Comparison of ENCODE assay signal across 24 mouse cellular contexts in the genomic region with DNA sequence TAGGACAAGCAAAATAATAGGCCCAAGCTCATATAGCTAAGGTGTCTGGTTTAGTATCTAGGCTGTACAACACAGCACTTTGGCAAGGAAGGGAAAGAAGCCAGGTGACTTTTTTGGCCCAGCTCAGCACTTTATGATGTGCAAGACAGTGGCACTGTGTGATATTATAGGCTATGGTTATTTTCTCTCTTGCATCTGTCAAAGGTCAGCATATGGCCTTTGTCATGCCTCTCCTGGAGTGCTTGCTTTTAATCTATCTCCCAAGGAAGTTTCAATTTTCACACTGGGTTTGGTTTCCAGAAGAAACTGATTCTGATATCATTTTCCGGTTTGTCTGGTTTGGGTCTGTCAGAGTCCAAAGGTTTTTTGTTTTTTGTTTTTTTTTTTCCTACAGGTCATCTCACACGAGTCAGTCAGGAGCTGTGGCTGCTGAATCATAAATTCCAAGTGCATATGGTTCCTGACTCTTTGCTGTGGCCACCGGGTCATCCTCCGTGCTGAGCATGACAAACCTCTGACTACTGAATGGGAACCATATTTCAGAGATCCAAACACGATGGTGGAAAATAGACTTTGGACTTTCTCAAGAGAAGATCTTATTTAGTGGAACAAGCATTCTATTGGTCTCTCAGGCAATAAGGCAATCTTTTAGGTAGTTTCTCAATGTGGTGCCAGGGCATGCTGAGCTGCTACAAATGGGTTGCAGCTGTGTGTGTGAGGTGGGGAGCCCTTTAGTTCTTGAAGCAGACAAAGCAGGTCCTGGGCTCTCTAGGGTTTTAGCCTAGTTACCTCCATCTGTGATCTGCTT.
DNase-seq lines count a peak whose midpoint lies in the region; ATAC-seq and TF ChIP-seq lines count a peak whose summit lies in the region.
"Had no signal": no experiment of that assay in that cellular context is flagged by ENCODE, and none has a peak within 500 bp of the region (broad histone marks: within the 10 kb centered on the region; RNA-seq: fewer than 3 reads in every experiment).

No protein-coding gene starts in this region.

- no peak for ATAC-seq in embryonic facial prominence, embryonic 11.5 days (replicated peaks; ENCODE audit: insufficient number of reproducible peaks, low FRiP score, low TSS enrichment, low read depth)
- peak; percentile 92 for ATAC-seq in intestine, postnatal 0 days
- no peak for ATAC-seq in megakaryocyte-erythroid progenitor cell, adult 5-6 weeks (replicated peaks; ENCODE audit: low FRiP score, low TSS enrichment, poor library complexity, severe bottlenecking)
- ATAC-seq in forebrain, postnatal 0 days, result no peak
- ATAC-seq: forebrain, embryonic 15.5 days had no signal

- H3K27me3 ChIP-seq in C2C12 (ENCODE audit: control insufficient read depth, insufficient read depth, insufficient read length), result no peaks in the 10 kb centered on the region
- H3K27me3 ChIP-seq in embryonic facial prominence, embryonic 11.5 days (ENCODE audit: control insufficient read depth, insufficient read depth, low read length), result no peaks in the 10 kb centered on the region
- no peaks in the 10 kb centered on the region for H3K27me3 ChIP-seq in intestine, postnatal 0 days (replicated peaks; ENCODE audit: control insufficient read depth, insufficient read depth, low read length)
- no peaks in the 10 kb centered on the region for H3K27me3 ChIP-seq in forebrain, postnatal 0 days (ENCODE audit: insufficient read depth, low read length)
- H3K27me3 ChIP-seq: forebrain, embryonic 15.5 days; heart, embryonic 15.5 days; limb, embryonic 12.5 days; liver, embryonic 13.5 days; neural tube, embryonic 13.5 days had no signal

- no peak overlapping the region for H3K4me3 ChIP-seq in C2C12 (ENCODE audit: insufficient read depth, poor library complexity, severe bottlenecking)
- no peak overlapping the region for H3K4me3 ChIP-seq in embryonic facial prominence, embryonic 11.5 days (ENCODE audit: low read depth, low read length)
- no peak overlapping the region for H3K4me3 ChIP-seq in intestine, postnatal 0 days (ENCODE audit: low read depth, low read length)
- no peak overlapping the region for H3K4me3 ChIP-seq in forebrain, postnatal 0 days (ENCODE audit: low read depth, low read length)
- H3K4me3 ChIP-seq: forebrain, embryonic 15.5 days; heart, embryonic 15.5 days; hindbrain, embryonic 10.5 days; layer of hippocampus, adult 2 months; limb, embryonic 12.5 days; liver, embryonic 13.5 days; neural tube, embryonic 13.5 days had no signal

- TF ChIP-seq CTCF in C2C12 (IDR thresholded peaks at IDR 0.05; ENCODE audit: control insufficient read depth, insufficient read depth, insufficient read length), result no peak
- no peak for TF ChIP-seq CTCF in intestine, postnatal 0 days (IDR thresholded peaks at IDR 0.05; ENCODE audit: low read depth)
- TF ChIP-seq CTCF in forebrain, postnatal 0 days (IDR thresholded peaks at IDR 0.05; ENCODE audit: low read depth), result no peak

- H3K36me3 ChIP-seq in C2C12 (ENCODE audit: control insufficient read depth, insufficient read depth), result no peaks in the 10 kb centered on the region
- no peaks in the 10 kb centered on the region for H3K36me3 ChIP-seq in embryonic facial prominence, embryonic 11.5 days (replicated peaks; ENCODE audit: control insufficient read depth, insufficient read depth, low read depth, low read length)
- H3K36me3 ChIP-seq in intestine, postnatal 0 days (ENCODE audit: control insufficient read depth, insufficient read depth), result no peaks in the 10 kb centered on the region
- no peaks in the 10 kb centered on the region for H3K36me3 ChIP-seq in forebrain, postnatal 0 days (ENCODE audit: insufficient read depth)
- H3K36me3 ChIP-seq: forebrain, embryonic 15.5 days; heart, embryonic 15.5 days; hindbrain, embryonic 10.5 days; limb, embryonic 12.5 days; liver, embryonic 13.5 days; neural tube, embryonic 13.5 days had no signal

- peak; percentile 18 for DNase-seq in embryo, embryonic 10 days (ENCODE audit: low spot score)
- DNase-seq in embryo, embryonic 9.5 days (ENCODE audit: extremely low spot score), result no peak
- peak; percentile 46 for DNase-seq in embryonic facial prominence, embryonic 11.5 days (ENCODE audit: low spot score)
- no peak for DNase-seq in forebrain, postnatal 0 days
- no peak for DNase-seq in kidney, adult 8-10 months
- DNase-seq: adrenal gland, postnatal 14 days; cerebellum, adult 2 months; cerebellum, postnatal 36 days; gastrocnemius, postnatal 25 days; kidney, postnatal 25 days; liver, embryonic 13.5 days; lung, embryonic 14.5 days; midbrain, embryonic 14.5 days; right cerebral cortex, postnatal 4 days; thymus, postnatal 25 days had no signal

- no peaks in the 10 kb centered on the region for H3K9me3 ChIP-seq in embryonic facial prominence, embryonic 11.5 days (replicated peaks; ENCODE audit: control insufficient read depth, low read length)
- no peaks in the 10 kb centered on the region for H3K9me3 ChIP-seq in intestine, postnatal 0 days (ENCODE audit: control insufficient read depth)
- H3K9me3 ChIP-seq in forebrain, postnatal 0 days (ENCODE audit: low read length), result no peaks in the 10 kb centered on the region
- H3K9me3 ChIP-seq: forebrain, embryonic 15.5 days; heart, embryonic 15.5 days; hindbrain, embryonic 10.5 days; limb, embryonic 12.5 days; liver, embryonic 13.5 days; neural tube, embryonic 13.5 days had no signal

- 37% methylated on average over 5 of the region's 5 CpGs for WGBS in embryonic facial prominence, embryonic 11.5 days
- 39% methylated on average over 5 of the region's 5 CpGs for WGBS in intestine, postnatal 0 days
- 74% methylated on average over 5 of the region's 5 CpGs for WGBS in forebrain, postnatal 0 days

- H3K79me2 ChIP-seq in C2C12 (ENCODE audit: control insufficient read depth, insufficient read depth), result no peaks in the 10 kb centered on the region

- no peak overlapping the region for H3ac ChIP-seq in C2C12 (ENCODE audit: control insufficient read depth, insufficient read length, low read depth)

- no peak overlapping the region for H3K9ac ChIP-seq in embryonic facial prominence, embryonic 11.5 days (replicated peaks; ENCODE audit: low read length)
- H3K9ac ChIP-seq in intestine, postnatal 0 days (ENCODE audit: low read depth, low read length), result no peak overlapping the region
- H3K9ac ChIP-seq in forebrain, postnatal 0 days, result no peak overlapping the region
- H3K9ac ChIP-seq: forebrain, embryonic 15.5 days; heart, embryonic 15.5 days; limb, embryonic 12.5 days; liver, embryonic 13.5 days; lung, embryonic 14.5 days; neural tube, embryonic 13.5 days had no signal

- H3K27ac ChIP-seq in embryonic facial prominence, embryonic 11.5 days (replicated peaks; ENCODE audit: low read depth, low read length), result no peak overlapping the region
- H3K27ac ChIP-seq in intestine, postnatal 0 days (ENCODE audit: low read depth, low read length), result no peak overlapping the region
- no peak overlapping the region for H3K27ac ChIP-seq in forebrain, postnatal 0 days (ENCODE audit: low read depth, low read length)
- H3K27ac ChIP-seq: forebrain, embryonic 15.5 days; heart, embryonic 15.5 days; hindbrain, embryonic 10.5 days; layer of hippocampus, adult 2 months; limb, embryonic 12.5 days; liver, embryonic 13.5 days; neural tube, embryonic 13.5 days had no signal

- no peaks in the 10 kb centered on the region for H3K4me1 ChIP-seq in embryonic facial prominence, embryonic 11.5 days (ENCODE audit: control insufficient read depth, insufficient read depth, low read length)
- H3K4me1 ChIP-seq in intestine, postnatal 0 days (replicated peaks; ENCODE audit: control insufficient read depth, insufficient read depth, low read length), result no peaks in the 10 kb centered on the region
- H3K4me1 ChIP-seq in forebrain, postnatal 0 days (ENCODE audit: insufficient read depth), result no peaks in the 10 kb centered on the region
- H3K4me1 ChIP-seq: forebrain, embryonic 15.5 days; heart, embryonic 15.5 days; hindbrain, embryonic 10.5 days; limb, embryonic 12.5 days; liver, embryonic 13.5 days; neural tube, embryonic 13.5 days had no signal

- H3K79me3 ChIP-seq in C2C12 (ENCODE audit: low read depth), result no peaks in the 10 kb centered on the region

- no peak overlapping the region for H3K4me2 ChIP-seq in embryonic facial prominence, embryonic 11.5 days (ENCODE audit: low read depth, low read length)
- no peak overlapping the region for H3K4me2 ChIP-seq in intestine, postnatal 0 days (replicated peaks; ENCODE audit: low read depth)
- no peak overlapping the region for H3K4me2 ChIP-seq in forebrain, postnatal 0 days (ENCODE audit: low read depth)
- H3K4me2 ChIP-seq: forebrain, embryonic 15.5 days; heart, embryonic 15.5 days; limb, embryonic 12.5 days; liver, embryonic 13.5 days; lung, embryonic 14.5 days; neural tube, embryonic 13.5 days had no signal

TF ChIP-seq in C2C12, 6 proteins besides CTCF, POLR2A, EP300 and RAD21:
- no peak for TF ChIP-seq MYOD1 (IDR thresholded peaks at IDR 0.05; ENCODE audit: control insufficient read depth, insufficient read length, low read depth)
- TF ChIP-seq MAX (IDR thresholded peaks at IDR 0.05), result peak; percentile 60
- no peak for TF ChIP-seq MYOG (IDR thresholded peaks at IDR 0.05; ENCODE audit: control insufficient read depth, extremely low read depth, insufficient read length)
- TF ChIP-seq USF1 (IDR thresholded peaks at IDR 0.05; ENCODE audit: low read depth), result no peak
- TF ChIP-seq CEBPB (IDR thresholded peaks at IDR 0.05; ENCODE audit: low read depth), result no peak
- TF ChIP-seq FOSL1 (IDR thresholded peaks at IDR 0.05; ENCODE audit: insufficient read depth, low read length, poor library complexity, severe bottlenecking), result peak; percentile 30

Comparison
In these comparisons a context has a peak if more than half of its experiments do, and no peak if none do; other contexts are left out.
1. DNase-seq: peak in embryo, embryonic 10 days (single experiment) and embryonic facial prominence, embryonic 11.5 days (single experiment); none in embryo, embryonic 9.5 days (single experiment), forebrain, postnatal 0 days (single experiment) and kidney, adult 8-10 months (0 of 2).